Comparison of ENCODE assay signal across 10 mouse cellular contexts in the genomic region with DNA sequence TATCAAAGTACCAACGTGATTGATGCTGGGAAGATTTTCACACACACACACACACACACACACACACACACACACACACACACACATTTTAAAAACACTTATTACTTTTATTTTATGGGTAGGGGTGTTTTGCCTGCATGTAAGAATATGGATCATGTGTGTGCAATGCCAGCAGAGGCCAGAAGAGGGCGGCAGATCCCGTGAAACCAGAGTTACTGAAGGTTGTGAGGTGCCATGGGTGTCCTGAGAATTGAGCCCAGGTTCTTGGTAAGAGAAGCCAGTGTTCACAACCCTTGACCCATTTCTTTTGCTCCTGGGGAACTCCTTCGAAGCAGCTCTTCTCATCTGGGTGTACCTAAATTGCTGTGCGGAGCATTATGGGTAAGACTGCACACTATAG.
DNase-seq lines count a peak whose midpoint lies in the region; ATAC-seq and TF ChIP-seq lines count a peak whose summit lies in the region.
"Had no signal": no experiment of that assay in that cellular context is flagged by ENCODE, and none has a peak within 500 bp of the region (broad histone marks: within the 10 kb centered on the region; RNA-seq: fewer than 3 reads in every experiment).

No protein-coding gene starts in this region.

- no peak overlapping the region for H3K4me3 ChIP-seq in left cerebral cortex, adult 2 months
- H3K4me3 ChIP-seq in bone marrow, adult 2 months (replicated peaks; ENCODE audit: control insufficient read depth, low read depth, low read length): no peak overlapping the region
- H3K4me3 ChIP-seq: midbrain, embryonic 10.5 days had no signal

- WGBS in bone marrow, adult 2 months: 74% methylated on average over 5 of the region's 5 CpGs

- TF ChIP-seq CTCF in left cerebral cortex, adult 2 months (IDR thresholded peaks at IDR 0.05): peak; percentile 35
- peak; percentile 33; the same call in 1 of the 2 replicates for TF ChIP-seq CTCF in bone marrow, adult 2 months (IDR thresholded peaks at IDR 0.05; ENCODE audit: control insufficient read depth, insufficient read depth, low read length)

- no peak for ATAC-seq in megakaryocyte, adult 5-6 weeks (ENCODE audit: poor library complexity, severe bottlenecking)
- ATAC-seq: inflammation-experienced regulatory T-cells, adult 6 months had no signal

- no peaks in the 10 kb centered on the region for H3K4me1 ChIP-seq in bone marrow, adult 2 months (ENCODE audit: control insufficient read depth, insufficient read depth, low read length)

- H3K27ac ChIP-seq in left cerebral cortex, adult 2 months: no peak overlapping the region
- H3K27ac ChIP-seq in bone marrow, adult 2 months (ENCODE audit: control insufficient read depth, insufficient read depth, low read depth, low read length, poor library complexity): no peak overlapping the region
- H3K27ac ChIP-seq: midbrain, embryonic 10.5 days had no signal

- TF ChIP-seq POLR2A in bone marrow, adult 2 months (IDR thresholded peaks at IDR 0.05; ENCODE audit: borderline replicate concordance, control insufficient read depth, low read depth, low read length): no peak

- no peak for DNase-seq in left cerebral cortex, adult 2 months (ENCODE audit: extremely low spot score in 1 of 2, low spot score in 2 of 2)
- no peak for DNase-seq in left cerebral cortex, adult 9 months (ENCODE audit: low spot score in 2 of 2)
- peak; percentile 3 for DNase-seq in thymus, postnatal 25 days
- DNase-seq in thymus, postnatal 36 days: no peak
- DNase-seq in retina, postnatal 1 day: no peak
- DNase-seq: cerebellum, adult 8-10 months had no signal

- intact Hi-C loops in left cerebral cortex, adult 2 months (cut with DNase I): no loop called here
